Mouse (Mus musculus) hindbrain, embryonic 10.5 days (tissue): ENCODE measurements around the gene Slirp. TPM values are rescaled to one million over a fixed set of nuclear protein-coding genes. Genes with fewer than 3 reads are reported as not detected.

Experiments
- polyA plus RNA-seq: library from polyadenylated mRNA; unstranded; fragments of >200 nt; fragmentation: Nextera tagmentation; extraction: Ambion mirVana; gene quantifications from 2 replicates; pipeline ENCODE4 v1.2.1, GENCODE M21; 2016

Gene Slirp
- polyA plus RNA-seq, 1 experiment from 2014 or later = 311 TPM

Other genes with a start within 250 kb of the Slirp start
- 1.2 and 1.6 TPM in 2 replicates for gene Samd15, start 244.2 kb upstream of the Slirp start, polyA plus RNA-seq
- gene Tmed8, start 243.4 kb upstream of the Slirp start, polyA plus RNA-seq = 3.3 and 3.8 TPM in 2 replicates
- gene Noxred1, start 205.2 kb upstream of the Slirp start, polyA plus RNA-seq = 0.50 and 1.4 TPM in 2 replicates
- gene Vipas39, start 177.6 kb upstream of the Slirp start, polyA plus RNA-seq = 52.6 and 67.0 TPM in 2 replicates
- 230 and 269 TPM in 2 replicates for gene Ahsa1, start 177.4 kb upstream of the Slirp start, polyA plus RNA-seq
- 0.84 and 1.5 TPM in 2 replicates for gene Ism2, start 144.2 kb upstream of the Slirp start, polyA plus RNA-seq
- 55.8 and 59.0 TPM in 2 replicates for gene Sptlc2, start 55.5 kb upstream of the Slirp start, polyA plus RNA-seq
- 47.6 and 61.6 TPM in 2 replicates for gene Alkbh1, start 121 bp downstream of the Slirp start, polyA plus RNA-seq
- 127 and 154 TPM in 2 replicates for gene Snw1, start 28.4 kb downstream of the Slirp start, polyA plus RNA-seq
- not detected in 2 replicates for gene Gm5788, start 50.8 kb downstream of the Slirp start, polyA plus RNA-seq
- gene Gm8300, start 70.4 kb downstream of the Slirp start, polyA plus RNA-seq = not detected in 2 replicates
- not detected in 2 replicates for gene Oog1, start 158.8 kb downstream of the Slirp start, polyA plus RNA-seq
- gene Gm4027, start 175.0 kb downstream of the Slirp start, polyA plus RNA-seq = not detected in 2 replicates
- gene Gm16381, start 200.7 kb downstream of the Slirp start, polyA plus RNA-seq = not detected in 2 replicates